Mouse (Mus musculus) CH12.LX (cell line): ENCODE measurements around the gene Olfml2b.

Experiments
- CHD2 ChIP-seq: IDR thresholded peaks from 2 replicates; pipeline ENCODE4 v1.6.1; 2011; ENCODE audit warnings: low read length, improper control_type of control experiment
- CTCF ChIP-seq, 2 experiments: IDR thresholded peaks in 1 of 2; conservative IDR thresholded peaks in 1 of 2; 2 replicates each; pipeline ENCODE4 v1.5.1; 2011 to 2012; ENCODE audit warnings: low read depth in 2 of 2, low read length in 2 of 2, improper control_type of control experiment in 1 of 2, inconsistent platforms in 1 of 2, mild to moderate bottlenecking in 1 of 2, moderate library complexity in 1 of 2
- ETS1 ChIP-seq: conservative IDR thresholded peaks from 2 replicates; pipeline ENCODE4 v1.6.1; 2012; ENCODE audit warnings: low read depth, mild to moderate bottlenecking, inconsistent platforms, low read length, improper control_type of control experiment, moderate library complexity
- NELFE ChIP-seq: IDR thresholded peaks from 2 replicates; pipeline ENCODE4 v1.6.1; 2011; ENCODE audit warnings: low read depth, low read length, improper control_type of control experiment
- PAX5 ChIP-seq: IDR thresholded peaks from 2 replicates; pipeline ENCODE4 v1.6.1; 2012; ENCODE audit warnings: low read length, inconsistent platforms, mixed read lengths
- POLR2A ChIP-seq: IDR thresholded peaks from 2 replicates; pipeline ENCODE4 v1.6.1; 2011; ENCODE audit warnings: low read depth, mild to moderate bottlenecking, improper control_type of control experiment, low read length

DNA sequence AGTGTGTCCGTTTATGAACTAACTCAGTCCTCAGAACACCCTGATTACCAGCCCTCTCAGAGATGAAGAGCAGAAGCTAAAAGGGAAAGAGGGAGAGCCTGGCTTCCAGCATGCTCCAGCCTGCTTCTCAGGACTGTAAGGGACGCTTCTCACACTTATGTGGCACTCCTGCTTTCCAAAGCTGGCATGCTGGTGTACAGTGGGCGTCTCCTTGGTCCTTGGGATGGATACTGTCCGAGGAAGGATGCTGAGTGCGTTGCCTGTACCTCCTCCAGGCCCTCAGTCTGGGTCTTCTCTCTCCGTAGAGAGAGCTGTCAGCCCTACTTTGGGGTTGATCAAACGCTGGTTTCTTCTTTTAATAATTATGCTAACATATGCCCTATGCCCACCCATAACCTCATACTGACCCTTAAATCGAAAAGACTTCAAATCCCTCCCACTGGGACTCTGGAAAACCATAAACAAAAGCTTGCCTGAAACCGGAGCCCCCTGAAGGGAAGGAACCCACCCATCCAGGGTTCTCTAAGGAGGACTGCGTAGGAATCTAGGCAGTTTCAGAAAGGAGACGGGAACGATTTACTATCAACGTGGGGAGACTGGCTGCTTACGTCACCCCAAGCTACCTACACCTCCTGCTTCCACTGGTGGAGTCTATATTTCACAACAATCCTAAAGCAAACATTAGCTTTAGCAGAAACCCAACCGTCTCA, 1.7 kb downstream of the Olfml2b start:
- no peak for TF ChIP-seq NELFE
- TF ChIP-seq POLR2A, result no peak
- TF ChIP-seq ETS1, result no peak
- TF ChIP-seq CTCF (conservative IDR thresholded peaks at IDR 0.05 in 1 of 2, IDR thresholded peaks at IDR 0.05 in 1 of 2; ENCODE audit: low read depth in 2 of 2, low read length in 2 of 2), result no peak
- no peak for TF ChIP-seq PAX5
- TF ChIP-seq CHD2, result no peak
